Mouse (Mus musculus): ENCODE data around the gene Prdm2.

The Prdm2 gene

GRCm38 (mm10) chr4:143108552-143108951 lies 104.2 kb downstream of the Prdm2 start:
- no peak for DNase-seq (ENCODE audit: inconsistent age in 2 of 2, low spot score in 1 of 2)

GRCm38 (mm10) chr4:143106971-143107370 lies 105.8 kb downstream of the Prdm2 start:
- no peak for DNase-seq (ENCODE audit: inconsistent age in 2 of 2, low spot score in 1 of 2)

GRCm38 (mm10) chr4:143106566-143106965 lies 106.2 kb downstream of the Prdm2 start:
- no peak for DNase-seq (ENCODE audit: inconsistent age in 2 of 2, low spot score in 1 of 2)

GRCm38 (mm10) chr4:143104739-143105138 lies 108.1 kb downstream of the Prdm2 start:
- DNase-seq (ENCODE audit: inconsistent age in 2 of 2, low spot score in 1 of 2) = no peak

- DNase-seq (ENCODE audit: inconsistent age in 2 of 2, low spot score in 1 of 2) = peak; percentile 36 to 67
Measured at GRCm38 (mm10) chr4:143103811-143104210, 109.0 kb downstream of the Prdm2 start.

GRCm38 (mm10) chr4:143100157-143100556 lies 112.6 kb downstream of the Prdm2 start:
- no peak for DNase-seq (ENCODE audit: inconsistent age in 2 of 2, low spot score in 1 of 2)

GRCm38 (mm10) chr4:143099288-143100039 lies 113.3 kb downstream of the Prdm2 start:
- peak in 1 of 2 experiments; percentile 17 for DNase-seq (ENCODE audit: inconsistent age in 2 of 2, low spot score in 1 of 2)

GRCm38 (mm10) chr4:143092082-143092701 lies 120.6 kb downstream of the Prdm2 start:
- DNase-seq (ENCODE audit: inconsistent age in 2 of 2, low spot score in 1 of 2) = peak; percentile 33 to 75

- DNase-seq (ENCODE audit: inconsistent age in 2 of 2, low spot score in 1 of 2) = no peak
Measured at GRCm38 (mm10) chr4:143090551-143090950, 122.2 kb downstream of the Prdm2 start.

GRCm38 (mm10) chr4:143074071-143074765 lies 138.6 kb downstream of the Prdm2 start:
- peak; percentile 48 to 82 for DNase-seq (ENCODE audit: inconsistent age in 2 of 2, low spot score in 1 of 2)

GRCm38 (mm10) chr4:143071791-143072190 lies 141.0 kb downstream of the Prdm2 start:
- DNase-seq (ENCODE audit: inconsistent age in 2 of 2, low spot score in 1 of 2) = no peak

- DNase-seq (ENCODE audit: inconsistent age in 2 of 2, low spot score in 1 of 2) = peak; percentile 35 to 85
Measured at GRCm38 (mm10) chr4:143067006-143067405, 145.8 kb downstream of the Prdm2 start.

GRCm38 (mm10) chr4:143058765-143059344 lies 153.9 kb downstream of the Prdm2 start:
- DNase-seq (ENCODE audit: inconsistent age in 2 of 2, low spot score in 1 of 2) = no peak
